Mouse (Mus musculus) hindbrain, embryonic 16.5 days (tissue): ENCODE measurements around the gene Zfp704. TPM values are rescaled to one million over a fixed set of nuclear protein-coding genes. Genes with fewer than 3 reads are reported as not detected.
A peak's percentile ranks its signal among the peaks of the same experiment; 100 is the strongest.

Source experiments
- ATAC-seq: fragments of 200-750 bp; cut with Nextera tagmentation; 2 replicates; pipeline ENCODE4 v1.8.0; 2017; ENCODE audit warnings: moderate TSS enrichment, moderate library complexity
- H3K27ac ChIP-seq: fragments of 300-500 bp; sonication (generic); 2 replicates; pipeline ENCODE4 v1.5.1; 2014; ENCODE audit warnings: low read depth, mild to moderate bottlenecking, control low read depth, low read length, moderate library complexity
- H3K27me3 ChIP-seq: fragments of 300-500 bp; sonication (generic); replicated peaks from 2 replicates; pipeline ENCODE4 v1.6.1; 2014; ENCODE audit warnings: low read length; ENCODE audit not compliant: control insufficient read depth, insufficient read depth
- H3K36me3 ChIP-seq: fragments of 300-500 bp; sonication (generic); 2 replicates; pipeline ENCODE4 v1.6.1; 2014; ENCODE audit warnings: mild to moderate bottlenecking, low read length, moderate library complexity, mixed read lengths; ENCODE audit not compliant: control insufficient read depth, insufficient read depth
- H3K4me1 ChIP-seq: fragments of 300-500 bp; sonication (generic); 2 replicates; pipeline ENCODE4 v1.6.1; 2014; ENCODE audit warnings: low read depth, low read length; ENCODE audit not compliant: control insufficient read depth, insufficient read depth
- H3K4me2 ChIP-seq: fragments of 300-500 bp; sonication (generic); 2 replicates; pipeline ENCODE4 v1.6.1; 2014; ENCODE audit warnings: mild to moderate bottlenecking, low read length, control low read depth, moderate library complexity
- H3K4me3 ChIP-seq: fragments of 300-500 bp; sonication (generic); 2 replicates; pipeline ENCODE4 v1.5.1; 2014; ENCODE audit warnings: mild to moderate bottlenecking, low read length, control low read depth, moderate library complexity
- H3K9ac ChIP-seq: fragments of 300-500 bp; sonication (generic); 2 replicates; pipeline ENCODE4 v1.6.1; 2014; ENCODE audit warnings: low read depth, mild to moderate bottlenecking, control low read depth, low read length, moderate library complexity
- H3K9me3 ChIP-seq: fragments of 300-500 bp; sonication (generic); 2 replicates; pipeline ENCODE4 v1.6.1; 2014; ENCODE audit warnings: mild to moderate bottlenecking, low read length, moderate library complexity; ENCODE audit not compliant: control insufficient read depth
- WGBS: fragments of 180-500 bp; shearing (Covaris S2); extraction: QIAGEN DNeasy Blood & Tissue Kit; methylation state at CpG from one replicate; pipeline ENCODE4 v1.1.7; 2014; 5-methylcytosine and 5-hydroxymethylcytosine counted together
- polyA plus RNA-seq: library from polyadenylated mRNA; unstranded; fragments of >200 nt; fragmentation: Nextera tagmentation; extraction: Ambion mirVana; gene quantifications from 2 replicates; pipeline ENCODE4 v1.2.1, GENCODE M21; 2015

Gene Zfp704
- polyA plus RNA-seq, 1 experiment from 2014 or later: 13.3 TPM

GRCm38 (mm10) chr3:9499489-9499888, 110.4 kb downstream of the Zfp704 start:
- WGBS: 47% methylated on average over 5 of the region's 5 CpGs

GRCm38 (mm10) chr3:9497260-9497659, 112.6 kb downstream of the Zfp704 start:
- 30% methylated on average over 5 of the region's 5 CpGs for WGBS
- H3K4me3 ChIP-seq: no peak overlapping the region
- H3K27me3 ChIP-seq: no peaks in the 10 kb centered on the region

More at GRCm38 (mm10) chr3:9499489-9499888, 110.4 kb downstream of the Zfp704 start:
- H3K9me3 ChIP-seq: no peaks in the 10 kb centered on the region
- H3K36me3 ChIP-seq: no peaks in the 10 kb centered on the region
- no peak overlapping the region for H3K4me2 ChIP-seq
- no peaks in the 10 kb centered on the region for H3K27me3 ChIP-seq
- H3K4me3 ChIP-seq: no peak overlapping the region
- H3K27ac ChIP-seq: no peak overlapping the region; the same call in 1 of the 2 replicates
- ATAC-seq: no peak
- H3K9ac ChIP-seq: no peak overlapping the region
- peaks cover 25% of the 10 kb centered on the region for H3K4me1 ChIP-seq

GRCm38 (mm10) chr3:9491766-9492283, 118.1 kb downstream of the Zfp704 start:
- no peak overlapping the region for H3K27ac ChIP-seq
- 77% methylated on average over 4 of the region's 4 CpGs for WGBS
- ATAC-seq: no peak

More at GRCm38 (mm10) chr3:9497260-9497659, 112.6 kb downstream of the Zfp704 start:
- no peak overlapping the region for H3K27ac ChIP-seq
- no peak overlapping the region for H3K4me2 ChIP-seq
- peaks cover 25% of the 10 kb centered on the region for H3K4me1 ChIP-seq
- H3K9me3 ChIP-seq: no peaks in the 10 kb centered on the region
- no peak overlapping the region for H3K9ac ChIP-seq
- no peak for ATAC-seq
- no peaks in the 10 kb centered on the region for H3K36me3 ChIP-seq

GRCm38 (mm10) chr3:9487644-9488043, 122.2 kb downstream of the Zfp704 start:
- Histone ChIP-seq H3K4me2 (no peak overlapping the region), H3K27me3 (no peaks in the 10 kb centered on the region), H3K27ac (no peak overlapping the region), H3K9me3 (no peaks in the 10 kb centered on the region), H3K4me3 (no peak overlapping the region), H3K9ac (no peak overlapping the region), H3K36me3 (no peaks in the 10 kb centered on the region), H3K4me1 (no peaks in the 10 kb centered on the region)
- WGBS: 70% methylated on average over 4 of the region's 4 CpGs
- no peak for ATAC-seq

More at GRCm38 (mm10) chr3:9491766-9492283, 118.1 kb downstream of the Zfp704 start:
- Histone ChIP-seq H3K9ac (no peak overlapping the region), H3K27me3 (no peaks in the 10 kb centered on the region), H3K4me3 (no peak overlapping the region), H3K36me3 (no peaks in the 10 kb centered on the region), H3K9me3 (no peaks in the 10 kb centered on the region), H3K4me2 (no peak overlapping the region), H3K4me1 (no peaks in the 10 kb centered on the region)

GRCm38 (mm10) chr3:9485506-9485905, 124.4 kb downstream of the Zfp704 start:
- ATAC-seq: no peak
- 87% methylated on average over 3 of the region's 3 CpGs for WGBS
- no peak overlapping the region for H3K4me3 ChIP-seq
- H3K27ac ChIP-seq: no peak overlapping the region
- H3K36me3 ChIP-seq: no peaks in the 10 kb centered on the region
- peaks cover 6% of the 10 kb centered on the region; the same call in 1 of the 2 replicates for H3K4me1 ChIP-seq
- no peak overlapping the region for H3K4me2 ChIP-seq
- no peaks in the 10 kb centered on the region for H3K27me3 ChIP-seq
- no peak overlapping the region for H3K9ac ChIP-seq
- no peaks in the 10 kb centered on the region for H3K9me3 ChIP-seq

- ATAC-seq: no peak
- H3K9ac ChIP-seq: no peak overlapping the region
- no peaks in the 10 kb centered on the region for H3K9me3 ChIP-seq
- H3K4me2 ChIP-seq: no peak overlapping the region
- H3K4me3 ChIP-seq: no peak overlapping the region
- peaks cover 6% of the 10 kb centered on the region; the same call in 1 of the 2 replicates for H3K4me1 ChIP-seq
- no peaks in the 10 kb centered on the region for H3K36me3 ChIP-seq
- no peak overlapping the region for H3K27ac ChIP-seq
- H3K27me3 ChIP-seq: no peaks in the 10 kb centered on the region
- 82% methylated on average over 4 of the region's 4 CpGs for WGBS
These were observed 127.9 kb downstream of the Zfp704 start for GRCm38 (mm10) chr3:9481956-9482355.

- Histone ChIP-seq H3K4me1 (peaks cover 6% of the 10 kb centered on the region; the same call in 1 of the 2 replicates), H3K36me3 (0 out of 2 replicates have a peak, but pooled peaks cover under 1% of the 10 kb centered on the region), H3K4me2 (no peak overlapping the region), H3K27me3 (no peaks in the 10 kb centered on the region), H3K4me3 (no peak overlapping the region), H3K9ac (no peak overlapping the region), H3K9me3 (no peaks in the 10 kb centered on the region), H3K27ac (no peak overlapping the region)
- 55% methylated on average over 6 of the region's 6 CpGs for WGBS
- peak; percentile 53; the same call in 1 of the 2 replicates for ATAC-seq
These were observed 128.5 kb downstream of the Zfp704 start for GRCm38 (mm10) chr3:9481358-9481757.

- Histone ChIP-seq H3K36me3 (0 out of 2 replicates have a peak, but pooled peaks cover 2% of the 10 kb centered on the region), H3K9me3 (no peaks in the 10 kb centered on the region), H3K9ac (no peak overlapping the region), H3K4me1 (peaks cover 6% of the 10 kb centered on the region; the same call in 1 of the 2 replicates), H3K27me3 (no peaks in the 10 kb centered on the region), H3K4me2 (no peak overlapping the region), H3K4me3 (no peak overlapping the region), H3K27ac (no peak overlapping the region)
- ATAC-seq: 0 out of 2 replicates have a peak, but pooled peaks have one; percentile 9
- WGBS: 88% methylated on average over 5 of the region's 5 CpGs
These were observed 128.9 kb downstream of the Zfp704 start for GRCm38 (mm10) chr3:9480936-9481335.

- H3K9me3 ChIP-seq: no peaks in the 10 kb centered on the region
- H3K36me3 ChIP-seq: 0 out of 2 replicates have a peak, but pooled peaks cover 2% of the 10 kb centered on the region
- no peak overlapping the region for H3K9ac ChIP-seq
- no peak overlapping the region for H3K27ac ChIP-seq
- WGBS: 85% methylated on average over 2 of the region's 2 CpGs
- no peak overlapping the region for H3K4me2 ChIP-seq
- no peak for ATAC-seq
- no peak overlapping the region for H3K4me3 ChIP-seq
- no peaks in the 10 kb centered on the region for H3K27me3 ChIP-seq
- H3K4me1 ChIP-seq: peaks cover 6% of the 10 kb centered on the region; the same call in 1 of the 2 replicates
These were observed 132.5 kb downstream of the Zfp704 start for GRCm38 (mm10) chr3:9477386-9477785.
